Mouse (Mus musculus): ENCODE data around the gene Itpk1. TPM values are rescaled to one million over a fixed set of nuclear protein-coding genes. Genes with fewer than 3 reads are reported as not detected.
A peak's percentile ranks its signal among the peaks of the same experiment; 100 is the strongest.

Gene Itpk1
- polyA plus RNA-seq, 1 experiment from 2014 or later, result 5.5 TPM

GRCm38 (mm10) chr12:102602255-102603041 lies 102.3 kb downstream of the Itpk1 start:
- Histone ChIP-seq H3K27me3 (replicated peaks) (no peaks in the 10 kb centered on the region), H3K4me3 (no peak overlapping the region), H3K27ac (ENCODE audit: poor library complexity, severe bottlenecking) (no peak overlapping the region), H3K9ac (no peak overlapping the region), H3K4me2 (no peak overlapping the region), H3K36me3 (no peaks in the 10 kb centered on the region), H3K4me1 (replicated peaks) (peaks cover 24% of the 10 kb centered on the region), H3K9me3 (replicated peaks) (peaks cover 5% of the 10 kb centered on the region)
- WGBS, result 76% methylated on average over 9 of the region's 9 CpGs
- no peak for ATAC-seq (ENCODE audit: insufficient number of reproducible peaks, low FRiP score)

- Histone ChIP-seq H3K9ac (no peak overlapping the region), H3K4me1 (replicated peaks) (peaks cover 27% of the 10 kb centered on the region), H3K4me3 (no peak overlapping the region), H3K9me3 (replicated peaks) (peaks cover 5% of the 10 kb centered on the region), H3K4me2 (no peak overlapping the region), H3K27ac (ENCODE audit: poor library complexity, severe bottlenecking) (no peak overlapping the region), H3K36me3 (no peaks in the 10 kb centered on the region), H3K27me3 (replicated peaks) (no peaks in the 10 kb centered on the region)
- 53% methylated on average over 8 of the region's 8 CpGs for WGBS
- ATAC-seq (ENCODE audit: insufficient number of reproducible peaks, low FRiP score), result no peak
These were observed 102.9 kb downstream of the Itpk1 start for GRCm38 (mm10) chr12:102601847-102602246.

GRCm38 (mm10) chr12:102600345-102600744 lies 104.4 kb downstream of the Itpk1 start:
- no peak overlapping the region for H3K4me3 ChIP-seq
- ATAC-seq (ENCODE audit: insufficient number of reproducible peaks, low FRiP score), result no peak
- peaks cover 5% of the 10 kb centered on the region for H3K9me3 ChIP-seq (replicated peaks)
- H3K4me1 ChIP-seq (replicated peaks), result peaks cover 32% of the 10 kb centered on the region
- H3K27ac ChIP-seq (ENCODE audit: poor library complexity, severe bottlenecking), result no peak overlapping the region
- H3K4me2 ChIP-seq, result no peak overlapping the region
- no peak overlapping the region for H3K9ac ChIP-seq
- 79% methylated on average over 6 of the region's 6 CpGs for WGBS
- H3K27me3 ChIP-seq (replicated peaks), result no peaks in the 10 kb centered on the region
- no peaks in the 10 kb centered on the region for H3K36me3 ChIP-seq

GRCm38 (mm10) chr12:102599801-102600200 lies 104.9 kb downstream of the Itpk1 start:
- H3K4me3 ChIP-seq, result no peak overlapping the region
- peaks cover 32% of the 10 kb centered on the region for H3K4me1 ChIP-seq (replicated peaks)
- no peak for ATAC-seq (ENCODE audit: insufficient number of reproducible peaks, low FRiP score)
- 78% methylated on average over 7 of the region's 7 CpGs for WGBS
- H3K4me2 ChIP-seq, result no peak overlapping the region
- H3K9me3 ChIP-seq (replicated peaks), result peaks cover 5% of the 10 kb centered on the region
- H3K27ac ChIP-seq (ENCODE audit: poor library complexity, severe bottlenecking), result no peak overlapping the region
- no peak overlapping the region for H3K9ac ChIP-seq
- no peaks in the 10 kb centered on the region for H3K36me3 ChIP-seq
- H3K27me3 ChIP-seq (replicated peaks), result no peaks in the 10 kb centered on the region

- Histone ChIP-seq H3K9me3 (replicated peaks) (peaks cover 5% of the 10 kb centered on the region), H3K4me3 (no peak overlapping the region), H3K36me3 (no peaks in the 10 kb centered on the region), H3K4me1 (replicated peaks) (peaks cover 44% of the 10 kb centered on the region), H3K27me3 (replicated peaks) (no peaks in the 10 kb centered on the region), H3K27ac (ENCODE audit: poor library complexity, severe bottlenecking) (no peak overlapping the region), H3K9ac (no peak overlapping the region), H3K4me2 (no peak overlapping the region)
- 93% methylated on average over 3 of the region's 3 CpGs for WGBS
- no peak for ATAC-seq (ENCODE audit: insufficient number of reproducible peaks, low FRiP score)
These were observed 106.2 kb downstream of the Itpk1 start for GRCm38 (mm10) chr12:102598535-102598934.

GRCm38 (mm10) chr12:102597466-102597865 lies 107.3 kb downstream of the Itpk1 start:
- H3K27ac ChIP-seq (ENCODE audit: poor library complexity, severe bottlenecking), result peak overlapping the region; percentile 53
- H3K9ac ChIP-seq, result no peak overlapping the region
- peaks cover 52% of the 10 kb centered on the region for H3K4me1 ChIP-seq (replicated peaks)
- H3K27me3 ChIP-seq (replicated peaks), result no peaks in the 10 kb centered on the region
- no peak overlapping the region for H3K4me2 ChIP-seq
- H3K9me3 ChIP-seq (replicated peaks), result peaks cover 5% of the 10 kb centered on the region
- H3K36me3 ChIP-seq, result no peaks in the 10 kb centered on the region
- ATAC-seq (ENCODE audit: insufficient number of reproducible peaks, low FRiP score), result no peak
- no peak overlapping the region for H3K4me3 ChIP-seq
- WGBS, result 36% methylated on average over 4 of the region's 4 CpGs

GRCm38 (mm10) chr12:102596410-102596809 lies 108.3 kb downstream of the Itpk1 start:
- H3K27ac ChIP-seq (ENCODE audit: poor library complexity, severe bottlenecking), result no peak overlapping the region
- H3K4me3 ChIP-seq, result no peak overlapping the region
- peaks cover 5% of the 10 kb centered on the region for H3K9me3 ChIP-seq (replicated peaks)
- H3K36me3 ChIP-seq, result no peaks in the 10 kb centered on the region
- no peak overlapping the region for H3K4me2 ChIP-seq
- WGBS, result 59% methylated on average over 7 of the region's 7 CpGs
- H3K9ac ChIP-seq, result no peak overlapping the region
- peaks cover 43% of the 10 kb centered on the region for H3K4me1 ChIP-seq (replicated peaks)
- no peaks in the 10 kb centered on the region for H3K27me3 ChIP-seq (replicated peaks)
- no peak for ATAC-seq (ENCODE audit: insufficient number of reproducible peaks, low FRiP score)

GRCm38 (mm10) chr12:102594627-102595026 lies 110.1 kb downstream of the Itpk1 start:
- 80% methylated on average over 9 of the region's 9 CpGs for WGBS
- Histone ChIP-seq H3K36me3 (no peaks in the 10 kb centered on the region), H3K4me3 (no peak overlapping the region), H3K27me3 (replicated peaks) (no peaks in the 10 kb centered on the region), H3K4me2 (no peak overlapping the region), H3K9me3 (replicated peaks) (peaks cover 5% of the 10 kb centered on the region), H3K4me1 (replicated peaks) (peaks cover 38% of the 10 kb centered on the region), H3K27ac (ENCODE audit: poor library complexity, severe bottlenecking) (peak overlapping the region; percentile 50; the same call in 1 of the 2 replicates), H3K9ac (no peak overlapping the region)
- ATAC-seq (ENCODE audit: insufficient number of reproducible peaks, low FRiP score), result no peak

GRCm38 (mm10) chr12:102593699-102594098 lies 111.0 kb downstream of the Itpk1 start:
- ATAC-seq (ENCODE audit: insufficient number of reproducible peaks, low FRiP score), result peak; percentile 75; the same call in 1 of the 2 replicates
- peaks cover 5% of the 10 kb centered on the region for H3K9me3 ChIP-seq (replicated peaks)
- H3K27ac ChIP-seq (ENCODE audit: poor library complexity, severe bottlenecking), result peak overlapping the region; percentile 50
- peak overlapping the region; percentile 21 for H3K4me2 ChIP-seq
- no peaks in the 10 kb centered on the region for H3K27me3 ChIP-seq (replicated peaks)
- H3K4me1 ChIP-seq (replicated peaks), result peaks cover 36% of the 10 kb centered on the region
- H3K36me3 ChIP-seq, result no peaks in the 10 kb centered on the region
- 37% methylated on average over 9 of the region's 9 CpGs for WGBS
- no peak overlapping the region; the same call in 1 of the 2 replicates for H3K9ac ChIP-seq
- H3K4me3 ChIP-seq, result no peak overlapping the region

GRCm38 (mm10) chr12:102590711-102591360 lies 113.9 kb downstream of the Itpk1 start:
- no peak overlapping the region for H3K27ac ChIP-seq (ENCODE audit: poor library complexity, severe bottlenecking)
- no peak overlapping the region for H3K4me2 ChIP-seq
- no peaks in the 10 kb centered on the region for H3K9me3 ChIP-seq (replicated peaks)
- H3K9ac ChIP-seq, result no peak overlapping the region
- no peaks in the 10 kb centered on the region for H3K27me3 ChIP-seq (replicated peaks)
- no peaks in the 10 kb centered on the region for H3K36me3 ChIP-seq
- H3K4me1 ChIP-seq (replicated peaks), result peaks cover 30% of the 10 kb centered on the region
- WGBS, result 83% methylated on average over 17 of the region's 17 CpGs
- ATAC-seq (ENCODE audit: insufficient number of reproducible peaks, low FRiP score), result no peak
- no peak overlapping the region for H3K4me3 ChIP-seq

GRCm38 (mm10) chr12:102587106-102587505 lies 117.6 kb downstream of the Itpk1 start:
- H3K4me3 ChIP-seq, result no peak overlapping the region
- 83% methylated on average over 8 of the region's 8 CpGs for WGBS
- H3K4me1 ChIP-seq (replicated peaks), result peaks cover 16% of the 10 kb centered on the region
- no peak overlapping the region for H3K9ac ChIP-seq
- no peak overlapping the region for H3K4me2 ChIP-seq
- no peaks in the 10 kb centered on the region for H3K27me3 ChIP-seq (replicated peaks)
- H3K36me3 ChIP-seq, result no peaks in the 10 kb centered on the region
- H3K9me3 ChIP-seq (replicated peaks), result no peaks in the 10 kb centered on the region
- H3K27ac ChIP-seq (ENCODE audit: poor library complexity, severe bottlenecking), result no peak overlapping the region
- no peak for ATAC-seq (ENCODE audit: insufficient number of reproducible peaks, low FRiP score)

Data from heart, embryonic 12.5 days (tissue).